Mouse (Mus musculus): ENCODE measurements around the gene Adarb1. TPM values are rescaled to one million over a fixed set of nuclear protein-coding genes. Genes with fewer than 3 reads are reported as not detected.
A peak's percentile ranks its signal among the peaks of the same experiment; 100 is the strongest.

The Adarb1 gene
- polyA plus RNA-seq, 1 experiment = 4.5 TPM

GRCm38 (mm10) chr10:77266281-77266680 lies 151.8 kb downstream of the Adarb1 start:
- Histone ChIP-seq H3K79me2 (ENCODE audit: control insufficient read depth, insufficient read depth) (no peaks in the 10 kb centered on the region), H3K27me3 (ENCODE audit: control insufficient read depth, insufficient read depth, insufficient read length) (no peaks in the 10 kb centered on the region), H3K4me3 (no peak overlapping the region), H3ac (ENCODE audit: control insufficient read depth, insufficient read length) (no peak overlapping the region), H3K4me2 (ENCODE audit: low read depth) (no peak overlapping the region), H3K36me3 (ENCODE audit: control insufficient read depth, insufficient read depth) (peaks cover 37% of the 10 kb centered on the region)
- TF ChIP-seq POLR2AphosphoS2 (IDR thresholded peaks at IDR 0.05; ENCODE audit: insufficient read length, low read depth) (no peak), CEBPB (IDR thresholded peaks at IDR 0.05; ENCODE audit: insufficient read depth, poor library complexity, severe bottlenecking) (no peak), MYOG (IDR thresholded peaks at IDR 0.05; ENCODE audit: control insufficient read depth in 1 of 3, insufficient read depth in 1 of 3, insufficient read length in 2 of 3, low read depth in 2 of 3) (no peak), MYOD1 (IDR thresholded peaks at IDR 0.05; ENCODE audit: control insufficient read depth in 1 of 3, insufficient read length in 2 of 3, low read depth in 2 of 3) (no peak), POLR2A (IDR thresholded peaks at IDR 0.05; ENCODE audit: insufficient read length, low read depth) (no peak), TCF12 (IDR thresholded peaks at IDR 0.05; ENCODE audit: insufficient read depth, poor library complexity, severe bottlenecking) (no peak), MAX (IDR thresholded peaks at IDR 0.05; ENCODE audit: low read depth) (no peak), USF1 (IDR thresholded peaks at IDR 0.05; ENCODE audit: low read depth) (no peak), TCF3 (IDR thresholded peaks at IDR 0.05; ENCODE audit: insufficient read length, low read depth) (no peak), E2F4 (IDR thresholded peaks at IDR 0.05; ENCODE audit: insufficient read depth) (no peak), REST (IDR thresholded peaks at IDR 0.05; ENCODE audit: insufficient read depth, insufficient read length) (no peak), SRF (IDR thresholded peaks at IDR 0.05; ENCODE audit: control insufficient read depth, insufficient read length, low read depth) (no peak)

- Histone ChIP-seq H3K79me2 (ENCODE audit: control insufficient read depth, insufficient read depth) (peaks cover 15% of the 10 kb centered on the region), H3K4me3 (peak overlapping the region; percentile 69), H3K27me3 (ENCODE audit: control insufficient read depth, insufficient read depth, insufficient read length) (no peaks in the 10 kb centered on the region), H3K36me3 (ENCODE audit: control insufficient read depth, insufficient read depth) (peaks cover 22% of the 10 kb centered on the region), H3ac (ENCODE audit: control insufficient read depth, insufficient read length) (peak overlapping the region; percentile 53), H3K4me2 (ENCODE audit: low read depth) (peak overlapping the region; percentile 97)
- TF ChIP-seq USF1 (IDR thresholded peaks at IDR 0.05; ENCODE audit: low read depth) (no peak), E2F4 (IDR thresholded peaks at IDR 0.05; ENCODE audit: insufficient read depth) (no peak), MYOD1 (IDR thresholded peaks at IDR 0.05; ENCODE audit: control insufficient read depth in 1 of 3, insufficient read length in 2 of 3, low read depth in 2 of 3) (no peak), MAX (IDR thresholded peaks at IDR 0.05; ENCODE audit: low read depth) (no peak), POLR2AphosphoS2 (IDR thresholded peaks at IDR 0.05; ENCODE audit: insufficient read length, low read depth) (no peak), SRF (IDR thresholded peaks at IDR 0.05; ENCODE audit: control insufficient read depth, insufficient read length, low read depth) (no peak), CEBPB (IDR thresholded peaks at IDR 0.05; ENCODE audit: insufficient read depth, poor library complexity, severe bottlenecking) (no peak), TCF3 (IDR thresholded peaks at IDR 0.05; ENCODE audit: insufficient read length, low read depth) (no peak), TCF12 (IDR thresholded peaks at IDR 0.05; ENCODE audit: insufficient read depth, poor library complexity, severe bottlenecking) (no peak), MYOG (IDR thresholded peaks at IDR 0.05; ENCODE audit: control insufficient read depth in 1 of 3, insufficient read depth in 1 of 3, insufficient read length in 2 of 3, low read depth in 2 of 3) (no peak), REST (IDR thresholded peaks at IDR 0.05; ENCODE audit: insufficient read depth, insufficient read length) (no peak), POLR2A (IDR thresholded peaks at IDR 0.05; ENCODE audit: insufficient read length, low read depth) (no peak)
Observed at GRCm38 (mm10) chr10:77260166-77260875, 157.7 kb downstream of the Adarb1 start.

- Histone ChIP-seq H3K27me3 (ENCODE audit: control insufficient read depth, insufficient read depth, insufficient read length) (no peaks in the 10 kb centered on the region), H3ac (ENCODE audit: control insufficient read depth, insufficient read length) (peak within 1 kb of the TSS; percentile 53), H3K4me3 (peak within 1 kb of the TSS; percentile 69), H3K79me2 (ENCODE audit: control insufficient read depth, insufficient read depth) (peaks cover 15% of the 10 kb centered on the region), H3K36me3 (ENCODE audit: control insufficient read depth, insufficient read depth) (peaks cover 9% of the 10 kb centered on the region), H3K4me2 (ENCODE audit: low read depth) (peak within 1 kb of the TSS; percentile 97)
- TF ChIP-seq REST (IDR thresholded peaks at IDR 0.05; ENCODE audit: insufficient read depth, insufficient read length) (no peak), E2F4 (IDR thresholded peaks at IDR 0.05; ENCODE audit: insufficient read depth) (no peak), MYOD1 (IDR thresholded peaks at IDR 0.05; ENCODE audit: control insufficient read depth in 1 of 3, insufficient read length in 2 of 3, low read depth in 2 of 3) (peak in 2 of 3 experiments; percentile 24 to 27), POLR2A (IDR thresholded peaks at IDR 0.05; ENCODE audit: insufficient read length, low read depth) (peak; percentile 97), MYOG (IDR thresholded peaks at IDR 0.05; ENCODE audit: control insufficient read depth in 1 of 3, insufficient read depth in 1 of 3, insufficient read length in 2 of 3, low read depth in 2 of 3) (peak in 2 of 3 experiments; percentile 18 to 29), TCF3 (IDR thresholded peaks at IDR 0.05; ENCODE audit: insufficient read length, low read depth) (peak; percentile 20), CEBPB (IDR thresholded peaks at IDR 0.05; ENCODE audit: insufficient read depth, poor library complexity, severe bottlenecking) (no peak), SRF (IDR thresholded peaks at IDR 0.05; ENCODE audit: control insufficient read depth, insufficient read length, low read depth) (peak; percentile 76), MAX (IDR thresholded peaks at IDR 0.05; ENCODE audit: low read depth) (no peak), USF1 (IDR thresholded peaks at IDR 0.05; ENCODE audit: low read depth) (no peak), POLR2AphosphoS2 (IDR thresholded peaks at IDR 0.05; ENCODE audit: insufficient read length, low read depth) (peak; percentile 90), TCF12 (IDR thresholded peaks at IDR 0.05; ENCODE audit: insufficient read depth, poor library complexity, severe bottlenecking) (no peak)
Observed at GRCm38 (mm10) chr10:77258704-77259621, 159.1 kb downstream of the Adarb1 start, which contains the start of gene Pofut2. Gene Pofut2 (plus strand): TSS chr10:77259218.

GRCm38 (mm10) chr10:77258041-77258590 lies 160.0 kb downstream of the Adarb1 start:
- no peaks in the 10 kb centered on the region for H3K27me3 ChIP-seq (ENCODE audit: control insufficient read depth, insufficient read depth, insufficient read length)
- no peak for TF ChIP-seq USF1 (IDR thresholded peaks at IDR 0.05; ENCODE audit: low read depth)
- no peak for TF ChIP-seq TCF12 (IDR thresholded peaks at IDR 0.05; ENCODE audit: insufficient read depth, poor library complexity, severe bottlenecking)
- no peak for TF ChIP-seq MYOG (IDR thresholded peaks at IDR 0.05; ENCODE audit: control insufficient read depth in 1 of 3, insufficient read depth in 1 of 3, insufficient read length in 2 of 3, low read depth in 2 of 3)
- TF ChIP-seq E2F4 (IDR thresholded peaks at IDR 0.05; ENCODE audit: insufficient read depth) = no peak
- TF ChIP-seq REST (IDR thresholded peaks at IDR 0.05; ENCODE audit: insufficient read depth, insufficient read length) = no peak
- no peak for TF ChIP-seq POLR2A (IDR thresholded peaks at IDR 0.05; ENCODE audit: insufficient read length, low read depth)
- TF ChIP-seq MYOD1 (IDR thresholded peaks at IDR 0.05; ENCODE audit: control insufficient read depth in 1 of 3, insufficient read length in 2 of 3, low read depth in 2 of 3) = no peak
- peak overlapping the region; percentile 94 for H3K4me2 ChIP-seq (ENCODE audit: low read depth)
- no peak overlapping the region for H3ac ChIP-seq (ENCODE audit: control insufficient read depth, insufficient read length)
- peak overlapping the region; percentile 69 for H3K4me3 ChIP-seq
- peaks cover 15% of the 10 kb centered on the region for H3K79me2 ChIP-seq (ENCODE audit: control insufficient read depth, insufficient read depth)
- peaks cover 7% of the 10 kb centered on the region for H3K36me3 ChIP-seq (ENCODE audit: control insufficient read depth, insufficient read depth)

Data from myocyte (in vitro differentiated cells).